Mouse (Mus musculus) heart, embryonic 14.5 days (tissue): ENCODE measurements at regions not wholly inside any gene's neighbourhood (a gene's known extent, or its start where the extent isn't known, plus 50 kb on each side); places are given as distances from the start of the nearest gene placed in this dataset.

Experiments
- ATAC-seq: fragments of 200-750 bp; cut with Nextera tagmentation; 2 replicates; pipeline ENCODE4 v1.8.0; 2017; ENCODE audit warnings: low read depth, moderate TSS enrichment; ENCODE audit not compliant: insufficient number of reproducible peaks, insufficient read depth, low FRiP score
- H3K27ac ChIP-seq, 2 experiments: fragments of 200-500 bp in 1 of 2; fragments of 300-500 bp in 1 of 2; sonication (generic) in 1 of 2; replicated peaks in 1 of 2; 2 replicates each; pipeline ENCODE4 v1.5.1; 2012 to 2014; ENCODE audit warnings: low read depth in 2 of 2, low read length in 2 of 2, control low read depth in 1 of 2, mild to moderate bottlenecking in 1 of 2, mixed read lengths in 1 of 2; ENCODE audit not compliant: control insufficient read depth in 1 of 2, insufficient read depth in 1 of 2
- H3K27me3 ChIP-seq: fragments of 300-500 bp; sonication (generic); 2 replicates; pipeline ENCODE4 v1.6.1; 2014; ENCODE audit warnings: mild to moderate bottlenecking, low read length, control low read depth; ENCODE audit not compliant: control insufficient read depth, insufficient read depth
- H3K36me3 ChIP-seq: fragments of 300-500 bp; sonication (generic); 2 replicates; pipeline ENCODE4 v1.6.1; 2014; ENCODE audit warnings: mild to moderate bottlenecking, control low read depth, low read length, mixed read lengths; ENCODE audit not compliant: control insufficient read depth, insufficient read depth
- H3K4me1 ChIP-seq, 2 experiments: fragments of 200-500 bp in 1 of 2; fragments of 300-500 bp in 1 of 2; sonication (generic) in 1 of 2; 2 replicates each; pipeline ENCODE4 v1.6.1; 2012 to 2014; ENCODE audit warnings: low read length in 2 of 2, control low read depth in 1 of 2, mixed read lengths in 1 of 2; ENCODE audit not compliant: control insufficient read depth in 2 of 2, insufficient read depth in 2 of 2
- H3K4me2 ChIP-seq: fragments of 300-500 bp; sonication (generic); 2 replicates; pipeline ENCODE4 v1.6.1; 2014; ENCODE audit warnings: mild to moderate bottlenecking, low read length
- H3K4me3 ChIP-seq, 2 experiments: fragments of 200-500 bp in 1 of 2; fragments of 300-500 bp in 1 of 2; sonication (generic) in 1 of 2; 2 replicates each; pipeline ENCODE4 v1.5.1; 2012 to 2014; ENCODE audit warnings: low read length in 2 of 2, mild to moderate bottlenecking in 2 of 2, control low read depth in 1 of 2, low read depth in 1 of 2, moderate library complexity in 1 of 2; ENCODE audit not compliant: control insufficient read depth in 1 of 2, insufficient read depth in 1 of 2
- H3K9ac ChIP-seq: fragments of 300-500 bp; sonication (generic); 2 replicates; pipeline ENCODE4 v1.6.1; 2014; ENCODE audit warnings: mild to moderate bottlenecking, low read length
- H3K9me3 ChIP-seq: fragments of 300-500 bp; sonication (generic); 2 replicates; pipeline ENCODE4 v1.6.1; 2016; ENCODE audit warnings: low read length, control low read depth; ENCODE audit not compliant: control insufficient read depth
- WGBS: fragments of 180-500 bp; shearing (Covaris S2); extraction: QIAGEN DNeasy Blood & Tissue Kit; methylation state at CpG from one replicate; pipeline ENCODE4 v1.1.7; 2014; 5-methylcytosine and 5-hydroxymethylcytosine counted together

- no peak overlapping the region for H3K27ac ChIP-seq
- H3K4me3 ChIP-seq: no peak overlapping the region
- no peak overlapping the region for H3K4me2 ChIP-seq
- no peak for ATAC-seq
- H3K27me3 ChIP-seq: no peaks in the 10 kb centered on the region
- no peaks in the 10 kb centered on the region for H3K36me3 ChIP-seq
- no peak overlapping the region for H3K9ac ChIP-seq
- H3K4me1 ChIP-seq: no peaks in the 10 kb centered on the region
- H3K9me3 ChIP-seq: no peaks in the 10 kb centered on the region
- 95% methylated on average over 5 of the region's 5 CpGs for WGBS
These were observed 227.9 kb upstream of the Zbtb20 start for GRCm38 (mm10) chr16:42647762-42648161.

GRCm38 (mm10) chr16:42635766-42636165 lies 239.9 kb upstream of the Zbtb20 start:
- ATAC-seq: no peak
- H3K4me1 ChIP-seq: no peaks in the 10 kb centered on the region
- H3K4me2 ChIP-seq: no peak overlapping the region
- H3K27ac ChIP-seq: no peak overlapping the region
- no peaks in the 10 kb centered on the region for H3K9me3 ChIP-seq
- no peaks in the 10 kb centered on the region for H3K27me3 ChIP-seq
- no peaks in the 10 kb centered on the region for H3K36me3 ChIP-seq
- WGBS: 65% methylated on average over 3 of the region's 3 CpGs
- H3K9ac ChIP-seq: no peak overlapping the region
- no peak overlapping the region for H3K4me3 ChIP-seq

- H3K9ac ChIP-seq: no peak overlapping the region
- H3K4me3 ChIP-seq: no peak overlapping the region
- WGBS: 68% methylated on average over 3 of the region's 3 CpGs
- H3K4me1 ChIP-seq: no peaks in the 10 kb centered on the region
- no peaks in the 10 kb centered on the region for H3K27me3 ChIP-seq
- H3K36me3 ChIP-seq: no peaks in the 10 kb centered on the region
- ATAC-seq: no peak
- no peaks in the 10 kb centered on the region for H3K9me3 ChIP-seq
- no peak overlapping the region for H3K4me2 ChIP-seq
- no peak overlapping the region for H3K27ac ChIP-seq
These were observed 248.0 kb upstream of the Zbtb20 start for GRCm38 (mm10) chr16:42627675-42628074.

GRCm38 (mm10) chr16:42615920-42616319 lies 259.8 kb upstream of the Zbtb20 start:
- no peaks in the 10 kb centered on the region for H3K36me3 ChIP-seq
- H3K27ac ChIP-seq: no peak overlapping the region
- H3K4me3 ChIP-seq: no peak overlapping the region
- no peaks in the 10 kb centered on the region for H3K9me3 ChIP-seq
- no peak for ATAC-seq
- H3K27me3 ChIP-seq: no peaks in the 10 kb centered on the region
- no peak overlapping the region for H3K4me2 ChIP-seq
- no peak overlapping the region for H3K9ac ChIP-seq
- no peaks in the 10 kb centered on the region for H3K4me1 ChIP-seq
- 46% methylated on average over 3 of the region's 3 CpGs for whole genome bisulfite sequencing

GRCm38 (mm10) chr16:42612011-42612410 lies 263.7 kb upstream of the Zbtb20 start:
- no peak overlapping the region for H3K4me3 ChIP-seq
- H3K4me1 ChIP-seq: peaks cover 0 to 4% of the 10 kb centered on the region in 2 experiments; a peak in 1 of 4 replicates
- no peaks in the 10 kb centered on the region for H3K36me3 ChIP-seq
- no peak overlapping the region for H3K27ac ChIP-seq
- 74% methylated on average over 2 of the region's 2 CpGs for WGBS
- no peaks in the 10 kb centered on the region for H3K27me3 ChIP-seq
- no peak for ATAC-seq
- no peaks in the 10 kb centered on the region for H3K9me3 ChIP-seq
- H3K9ac ChIP-seq: no peak overlapping the region
- no peak overlapping the region for H3K4me2 ChIP-seq

GRCm38 (mm10) chr16:42608336-42608735 lies 267.3 kb upstream of the Zbtb20 start:
- WGBS: 36% methylated on average over 5 of the region's 5 CpGs
- H3K27me3 ChIP-seq: no peaks in the 10 kb centered on the region
- no peak overlapping the region for H3K4me3 ChIP-seq
- no peaks in the 10 kb centered on the region for H3K9me3 ChIP-seq
- peak overlapping the region; percentile 25; the same call in 1 of the 2 replicates for H3K4me2 ChIP-seq
- H3K27ac ChIP-seq: no peak overlapping the region
- no peaks in the 10 kb centered on the region for H3K36me3 ChIP-seq
- no peak for ATAC-seq
- no peak overlapping the region for H3K9ac ChIP-seq
- peaks cover 0 to 4% of the 10 kb centered on the region in 2 experiments; a peak in 1 of 4 replicates for H3K4me1 ChIP-seq

- Histone ChIP-seq H3K27ac (no peak overlapping the region), H3K27me3 (no peaks in the 10 kb centered on the region), H3K9ac (no peak overlapping the region), H3K9me3 (no peaks in the 10 kb centered on the region), H3K4me1 (no peaks in the 10 kb centered on the region), H3K4me3 (no peak overlapping the region), H3K4me2 (no peak overlapping the region), H3K36me3 (no peaks in the 10 kb centered on the region)
- no peak for ATAC-seq
- WGBS: 73% methylated on average over 3 of the region's 3 CpGs
These were observed 251.9 kb upstream of the Gap43 start for GRCm38 (mm10) chr16:42592321-42592720.

- Histone ChIP-seq H3K36me3 (no peaks in the 10 kb centered on the region), H3K9ac (no peak overlapping the region), H3K4me1 (no peaks in the 10 kb centered on the region), H3K4me3 (no peak overlapping the region), H3K9me3 (no peaks in the 10 kb centered on the region), H3K4me2 (no peak overlapping the region), H3K27ac (no peak overlapping the region), H3K27me3 (no peaks in the 10 kb centered on the region)
- 82% methylated on average over 5 of the region's 5 CpGs for WGBS
- no peak for ATAC-seq
These were observed 251.1 kb upstream of the Gap43 start for GRCm38 (mm10) chr16:42591530-42591929.
